Mouse (Mus musculus) limb, embryonic 10.5 days (tissue): ENCODE measurements around the gene Ubxn2a. TPM values are rescaled to one million over a fixed set of nuclear protein-coding genes. Genes with fewer than 3 reads are reported as not detected.
"Not testable (repeated sequence)": the region's sequence is repeated elsewhere in the genome, so short reads cannot be mapped to it uniquely, and the experiment has no call there.

Source experiments
- DNase-seq: peaks from one replicate; pipeline ENCODE4 v3.0.0-alpha.2; 2017; ENCODE audit warnings: low spot score
- H3K27ac ChIP-seq: fragments of 300-500 bp; sonication (generic); 2 replicates; pipeline ENCODE4 v1.5.1; 2016; ENCODE audit warnings: mild to moderate bottlenecking
- H3K27me3 ChIP-seq: fragments of 300-500 bp; sonication (generic); 2 replicates; pipeline ENCODE4 v1.6.1; 2016; ENCODE audit warnings: low read depth, mild to moderate bottlenecking; ENCODE audit not compliant: poor library complexity, severe bottlenecking
- H3K36me3 ChIP-seq: fragments of 300-500 bp; sonication (generic); 2 replicates; pipeline ENCODE4 v1.6.1; 2016; ENCODE audit warnings: mild to moderate bottlenecking, moderate library complexity
- H3K4me1 ChIP-seq: fragments of 300-500 bp; sonication (generic); 2 replicates; pipeline ENCODE4 v1.6.1; 2016
- H3K4me3 ChIP-seq: fragments of 300-500 bp; sonication (generic); 2 replicates; pipeline ENCODE4 v1.5.1; 2016; ENCODE audit warnings: mild to moderate bottlenecking, moderate library complexity
- H3K9me3 ChIP-seq: fragments of 300-500 bp; sonication (generic); replicated peaks from 2 replicates; pipeline ENCODE4 v1.6.1; 2016; ENCODE audit warnings: mild to moderate bottlenecking
- WGBS: fragments of 180-500 bp; shearing (Covaris S2); methylation state at CpG from one replicate; pipeline ENCODE4 v1.1.7; 2016; 5-methylcytosine and 5-hydroxymethylcytosine counted together
- polyA plus RNA-seq: library from polyadenylated mRNA; unstranded; fragments of >200 nt; fragmentation: Nextera tagmentation; extraction: Ambion mirVana; gene quantifications from 2 replicates; pipeline ENCODE4 v1.2.1, GENCODE M21; 2016

Ubxn2a gene
- 20.2 and 23.7 TPM in 2 replicates for polyA plus RNA-seq

- H3K9me3 ChIP-seq: no peaks in the 10 kb centered on the region
- WGBS: under 1% methylated on average over 125 of the region's 125 CpGs
- peak within 1 kb of the TSS; percentile 82 for H3K4me3 ChIP-seq
- peak within 1 kb of the TSS; percentile 93 for H3K27ac ChIP-seq
- no peaks in the 10 kb centered on the region for H3K4me1 ChIP-seq
- peak; percentile 92 for DNase-seq
- H3K27me3 ChIP-seq: no peaks in the 10 kb centered on the region
- peaks cover 5% of the 10 kb centered on the region; the same call in 1 of the 2 replicates for H3K36me3 ChIP-seq
These were observed at the start of gene Ubxn2a for GRCm38 (mm10) chr12:4906951-4907906. TSS of gene Ubxn2a (minus strand) at chr12:4907705.

GRCm38 (mm10) chr12:4953156-4953555 is 45.7 kb upstream of the Ubxn2a start:
- Histone ChIP-seq H3K4me1 (no peaks in the 10 kb centered on the region), H3K27me3 (no peaks in the 10 kb centered on the region), H3K27ac (no peak overlapping the region), H3K9me3 (no peaks in the 10 kb centered on the region), H3K36me3 (peaks cover 85% of the 10 kb centered on the region), H3K4me3 (no peak overlapping the region)
- WGBS: 96% methylated on average over 4 of the region's 4 CpGs
- DNase-seq: no peak

- H3K4me3 ChIP-seq: no peak overlapping the region
- no peaks in the 10 kb centered on the region for H3K27me3 ChIP-seq
- no peak for DNase-seq
- WGBS: 93% methylated on average over 1 of the region's 1 CpGs
- H3K27ac ChIP-seq: no peak overlapping the region
- no peaks in the 10 kb centered on the region for H3K4me1 ChIP-seq
- H3K36me3 ChIP-seq: peaks cover 90% of the 10 kb centered on the region
- H3K9me3 ChIP-seq: no peaks in the 10 kb centered on the region
These were observed 44.8 kb upstream of the Ubxn2a start for GRCm38 (mm10) chr12:4952272-4952671.

GRCm38 (mm10) chr12:4930820-4931548 is 23.5 kb upstream of the Ubxn2a start:
- Histone ChIP-seq H3K9me3 (no peaks in the 10 kb centered on the region), H3K27me3 (no peaks in the 10 kb centered on the region), H3K27ac (no peak overlapping the region), H3K36me3 (peaks cover 4% of the 10 kb centered on the region; the same call in 1 of the 2 replicates), H3K4me3 (no peak overlapping the region), H3K4me1 (no peaks in the 10 kb centered on the region)
- DNase-seq: no peak
- 92% methylated on average over 3 of the region's 3 CpGs for WGBS

GRCm38 (mm10) chr12:4928197-4928596 is 20.7 kb upstream of the Ubxn2a start:
- Histone ChIP-seq H3K4me1 (no peaks in the 10 kb centered on the region), H3K9me3 (no peaks in the 10 kb centered on the region), H3K27me3 (no peaks in the 10 kb centered on the region), H3K36me3 (peaks cover 8% of the 10 kb centered on the region; the same call in 1 of the 2 replicates), H3K27ac (no peak overlapping the region), H3K4me3 (no peak overlapping the region)
- no peak for DNase-seq
- 94% methylated on average over 2 of the region's 2 CpGs for WGBS

- H3K4me3 ChIP-seq: peak overlapping the region; percentile 93
- WGBS: under 1% methylated on average over 48 of the region's 48 CpGs
These were observed 10.5 kb upstream of the Ubxn2a start for GRCm38 (mm10) chr12:4917805-4918591.

GRCm38 (mm10) chr12:4916994-4917804 is 9.7 kb upstream of the Ubxn2a start, which contains the start of gene Atad2b:
TSS of gene Atad2b (plus strand) at chr12:4917353.
- Histone ChIP-seq H3K36me3 (no peaks in the 10 kb centered on the region), H3K9me3 (no peaks in the 10 kb centered on the region), H3K27me3 (no peaks in the 10 kb centered on the region), H3K4me3 (peak within 1 kb of the TSS; percentile 93), H3K27ac (peak within 1 kb of the TSS; percentile 99), H3K4me1 (peaks cover 7% of the 10 kb centered on the region; the same call in 1 of the 2 replicates)
- under 1% methylated on average over 89 of the region's 89 CpGs for WGBS
- peak; percentile 98 for DNase-seq

More at GRCm38 (mm10) chr12:4917805-4918591, 10.5 kb upstream of the Ubxn2a start:
- no peaks in the 10 kb centered on the region for H3K27me3 ChIP-seq
- no peaks in the 10 kb centered on the region for H3K9me3 ChIP-seq
- no peaks in the 10 kb centered on the region for H3K36me3 ChIP-seq
- H3K4me1 ChIP-seq: peaks cover 7% of the 10 kb centered on the region; the same call in 1 of the 2 replicates
- peak; percentile 83 for DNase-seq
- peak overlapping the region; percentile 99 for H3K27ac ChIP-seq

GRCm38 (mm10) chr12:4914944-4915343 is 7.4 kb upstream of the Ubxn2a start:
- no peaks in the 10 kb centered on the region for H3K36me3 ChIP-seq
- WGBS: 79% methylated on average over 3 of the region's 3 CpGs
- H3K9me3 ChIP-seq: no peaks in the 10 kb centered on the region
- H3K4me3 ChIP-seq: no peak overlapping the region
- H3K27me3 ChIP-seq: no peaks in the 10 kb centered on the region
- H3K4me1 ChIP-seq: peaks cover 7% of the 10 kb centered on the region; the same call in 1 of the 2 replicates
- no peak for DNase-seq
- H3K27ac ChIP-seq: no peak overlapping the region

GRCm38 (mm10) chr12:4914441-4914840 is 6.9 kb upstream of the Ubxn2a start:
- Histone ChIP-seq H3K4me1 (peaks cover 7% of the 10 kb centered on the region; the same call in 1 of the 2 replicates), H3K4me3 (no peak overlapping the region), H3K9me3 (no peaks in the 10 kb centered on the region), H3K27ac (no peak overlapping the region), H3K36me3 (no peaks in the 10 kb centered on the region), H3K27me3 (no peaks in the 10 kb centered on the region)
- no peak for DNase-seq
- 61% methylated on average over 3 of the region's 3 CpGs for WGBS

GRCm38 (mm10) chr12:4911716-4912115 is 4.2 kb upstream of the Ubxn2a start:
- DNase-seq: no peak
- H3K27me3 ChIP-seq: no peaks in the 10 kb centered on the region
- H3K36me3 ChIP-seq: no peaks in the 10 kb centered on the region
- 93% methylated on average over 4 of the region's 4 CpGs for WGBS
- no peaks in the 10 kb centered on the region for H3K4me1 ChIP-seq
- H3K9me3 ChIP-seq: no peaks in the 10 kb centered on the region
- H3K4me3 ChIP-seq: no peak overlapping the region
- no peak overlapping the region for H3K27ac ChIP-seq

GRCm38 (mm10) chr12:4910496-4910895 is 3.0 kb upstream of the Ubxn2a start:
- not testable (repeated sequence) for H3K4me1 ChIP-seq, H3K27ac ChIP-seq, H3K4me3 ChIP-seq, H3K27me3 ChIP-seq, DNase-seq, H3K9me3 ChIP-seq, H3K36me3 ChIP-seq
- WGBS: 95% methylated on average over 1 of the region's 1 CpGs
